Mouse (Mus musculus) heart, embryonic 13.5 days (tissue): ENCODE results near the gene Rccd1. TPM values are rescaled to one million over a fixed set of nuclear protein-coding genes. Genes with fewer than 3 reads are reported as not detected.
A peak's percentile ranks its signal among the peaks of the same experiment; 100 is the strongest.

Experiments used
- ATAC-seq: fragments of 200-750 bp; cut with Nextera tagmentation; 2 replicates; pipeline ENCODE4 v1.8.0; 2017; ENCODE audit warnings: moderate TSS enrichment; ENCODE audit not compliant: insufficient number of reproducible peaks, low FRiP score, low TSS enrichment; ENCODE audit errors: extremely low read depth
- H3K27ac ChIP-seq: fragments of 300-500 bp; sonication (generic); replicated peaks from 2 replicates; pipeline ENCODE4 v1.5.1; 2015; ENCODE audit warnings: moderate library complexity, mild to moderate bottlenecking, inconsistent platforms
- H3K27me3 ChIP-seq: fragments of 300-500 bp; sonication (generic); replicated peaks from 2 replicates; pipeline ENCODE4 v1.6.1; 2015; ENCODE audit warnings: mild to moderate bottlenecking, inconsistent platforms
- H3K36me3 ChIP-seq: fragments of 300-500 bp; sonication (generic); 2 replicates; pipeline ENCODE4 v1.6.1; 2015; ENCODE audit warnings: mild to moderate bottlenecking, inconsistent platforms
- H3K4me1 ChIP-seq: fragments of 300-500 bp; sonication (generic); 2 replicates; pipeline ENCODE4 v1.6.1; 2015; ENCODE audit warnings: inconsistent platforms
- H3K4me2 ChIP-seq: fragments of 300-500 bp; sonication (generic); 2 replicates; pipeline ENCODE4 v1.6.1; 2015; ENCODE audit warnings: inconsistent platforms, mild to moderate bottlenecking, moderate library complexity
- H3K4me3 ChIP-seq: fragments of 300-500 bp; sonication (generic); 2 replicates; pipeline ENCODE4 v1.5.1; 2015; ENCODE audit warnings: moderate library complexity, mild to moderate bottlenecking, inconsistent platforms
- H3K9ac ChIP-seq: fragments of 300-500 bp; sonication (generic); 2 replicates; pipeline ENCODE4 v1.6.1; 2015; ENCODE audit warnings: inconsistent platforms, mild to moderate bottlenecking, moderate library complexity
- H3K9me3 ChIP-seq: fragments of 300-500 bp; sonication (generic); 2 replicates; pipeline ENCODE4 v1.6.1; 2016; ENCODE audit warnings: inconsistent platforms
- WGBS: fragments of 180-500 bp; shearing (Covaris S2); methylation state at CpG from one replicate; pipeline ENCODE4 v1.1.7; 2015; ENCODE audit warnings: mixed read lengths; 5-methylcytosine and 5-hydroxymethylcytosine counted together
- polyA plus RNA-seq: library from polyadenylated mRNA; unstranded; fragments of >200 nt; fragmentation: Nextera tagmentation; extraction: Ambion mirVana; gene quantifications from 2 replicates; pipeline ENCODE4 v1.2.1, GENCODE M21; 2015

The Rccd1 gene
- polyA plus RNA-seq, 1 experiment from 2014 or later: 7.3 TPM

DNA sequence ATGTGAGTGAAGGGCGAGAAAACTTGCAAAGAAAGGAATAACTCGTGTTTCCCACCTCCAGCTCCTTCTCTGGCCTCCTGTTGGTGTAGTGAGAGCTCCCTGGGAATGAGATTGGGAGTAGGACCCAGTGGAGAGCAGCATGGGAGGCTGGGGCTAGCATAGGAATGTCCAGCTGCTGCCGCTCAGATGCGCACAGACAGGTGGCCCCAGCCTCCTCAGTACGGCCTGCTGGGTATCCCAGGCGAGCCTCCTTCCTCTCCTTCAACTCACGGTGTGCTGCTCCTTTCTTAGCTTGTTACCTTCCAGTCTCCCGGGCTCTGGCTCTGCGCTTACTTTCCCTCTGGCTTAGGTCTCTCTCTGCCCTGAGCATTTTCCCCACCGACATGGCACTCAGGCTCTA is 44.2 kb downstream of the Rccd1 start:
- Histone ChIP-seq H3K27me3 (no peaks in the 10 kb centered on the region), H3K36me3 (peaks cover 90% of the 10 kb centered on the region), H3K9ac (no peak overlapping the region), H3K4me2 (no peak overlapping the region), H3K4me3 (no peak overlapping the region), H3K9me3 (peaks cover 3% of the 10 kb centered on the region), H3K4me1 (peaks cover 3% of the 10 kb centered on the region; the same call in 1 of the 2 replicates), H3K27ac (no peak overlapping the region)
- WGBS: 80% methylated on average over 10 of the region's 10 CpGs
- ATAC-seq: no peak

DNA sequence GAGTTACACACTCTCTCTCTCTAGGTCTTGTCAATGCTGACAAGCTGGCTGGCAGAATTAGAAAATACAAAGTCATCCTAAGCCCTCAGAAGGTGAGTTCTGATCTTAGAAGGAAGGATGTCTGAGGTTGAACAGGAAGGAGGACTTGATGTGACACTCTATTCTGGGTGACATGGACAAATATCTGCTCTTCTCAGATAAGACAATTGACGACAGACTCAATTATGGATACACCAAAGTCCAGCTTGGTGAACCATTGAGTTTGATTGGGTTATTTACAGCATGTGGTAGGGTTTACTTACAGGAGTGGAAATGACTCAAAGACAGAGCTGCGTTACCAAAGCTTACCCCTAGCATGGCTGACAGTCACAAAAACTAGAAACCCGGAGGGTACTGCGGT is 47.9 kb downstream of the Rccd1 start:
- H3K4me1 ChIP-seq: peaks cover 4% of the 10 kb centered on the region
- H3K9ac ChIP-seq: no peak overlapping the region
- ATAC-seq: no peak
- H3K9me3 ChIP-seq: peaks cover 14% of the 10 kb centered on the region
- whole genome bisulfite sequencing: 86% methylated on average over 4 of the region's 4 CpGs
- no peak overlapping the region for H3K4me3 ChIP-seq
- no peaks in the 10 kb centered on the region for H3K27me3 ChIP-seq
- no peak overlapping the region for H3K27ac ChIP-seq
- peaks cover 89% of the 10 kb centered on the region for H3K36me3 ChIP-seq
- H3K4me2 ChIP-seq: no peak overlapping the region

DNA sequence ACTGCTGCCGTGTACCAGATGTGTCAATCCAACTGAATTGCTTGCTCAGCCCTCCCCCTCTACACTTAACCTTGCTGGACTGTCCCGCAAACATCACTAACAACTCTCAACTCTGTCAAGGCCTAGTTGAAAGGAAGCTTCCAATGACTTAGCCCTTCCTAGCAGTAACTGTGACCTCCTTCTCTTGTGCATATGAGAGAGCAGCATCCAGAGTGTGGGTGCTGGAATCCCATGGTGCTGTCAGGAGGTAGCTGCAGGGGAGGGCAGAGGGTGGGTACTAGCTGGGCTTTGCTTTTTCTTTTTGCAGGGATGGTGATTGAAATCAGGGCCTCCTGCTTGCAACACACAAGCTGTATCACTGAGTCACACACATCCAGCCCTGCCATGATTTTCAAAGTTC is 50.8 kb downstream of the Rccd1 start:
- ATAC-seq: no peak
- peaks cover 24% of the 10 kb centered on the region for H3K4me1 ChIP-seq
- peaks cover 66% of the 10 kb centered on the region for H3K36me3 ChIP-seq
- H3K27me3 ChIP-seq: no peaks in the 10 kb centered on the region
- H3K9ac ChIP-seq: no peak overlapping the region
- H3K4me2 ChIP-seq: no peak overlapping the region
- no peak overlapping the region for H3K4me3 ChIP-seq
- no peak overlapping the region for H3K27ac ChIP-seq
- WGBS: 83% methylated on average over 2 of the region's 2 CpGs
- peaks cover 14% of the 10 kb centered on the region for H3K9me3 ChIP-seq

DNA sequence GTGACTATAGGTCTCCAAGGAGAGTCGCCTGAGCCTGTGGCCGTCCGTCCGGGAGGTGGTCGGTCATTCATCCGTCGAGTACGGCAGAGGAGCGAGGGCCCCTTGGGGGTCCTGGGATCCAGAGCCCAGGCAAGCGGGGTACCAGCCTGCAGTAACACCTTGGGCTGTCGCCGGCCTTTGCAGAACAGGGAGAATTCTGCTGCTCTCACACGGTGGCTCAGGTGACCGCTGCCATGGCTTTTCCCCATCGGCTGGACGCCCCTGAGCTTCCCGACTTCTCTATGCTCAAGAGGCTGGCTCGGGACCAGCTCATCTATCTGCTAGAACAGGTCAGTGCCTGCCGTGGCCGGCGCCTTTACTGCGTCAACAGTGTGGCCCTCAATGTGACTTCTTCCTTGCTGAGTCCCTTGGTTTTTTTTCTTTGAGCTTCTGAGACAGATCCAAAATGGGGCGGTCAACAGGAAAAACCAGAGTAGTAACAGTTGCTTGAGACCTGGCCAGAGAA is 54.5 kb downstream of the Rccd1 start:
- Histone ChIP-seq H3K27ac (peak overlapping the region; percentile 81), H3K27me3 (no peaks in the 10 kb centered on the region), H3K36me3 (peaks cover 58% of the 10 kb centered on the region), H3K4me1 (peaks cover 31% of the 10 kb centered on the region), H3K4me2 (peak overlapping the region; percentile 93), H3K4me3 (peak overlapping the region; percentile 83), H3K9me3 (peaks cover 9% of the 10 kb centered on the region), H3K9ac (peak overlapping the region; percentile 88)
- no peak for ATAC-seq
- WGBS: under 1% methylated on average over 23 of the region's 23 CpGs

DNA sequence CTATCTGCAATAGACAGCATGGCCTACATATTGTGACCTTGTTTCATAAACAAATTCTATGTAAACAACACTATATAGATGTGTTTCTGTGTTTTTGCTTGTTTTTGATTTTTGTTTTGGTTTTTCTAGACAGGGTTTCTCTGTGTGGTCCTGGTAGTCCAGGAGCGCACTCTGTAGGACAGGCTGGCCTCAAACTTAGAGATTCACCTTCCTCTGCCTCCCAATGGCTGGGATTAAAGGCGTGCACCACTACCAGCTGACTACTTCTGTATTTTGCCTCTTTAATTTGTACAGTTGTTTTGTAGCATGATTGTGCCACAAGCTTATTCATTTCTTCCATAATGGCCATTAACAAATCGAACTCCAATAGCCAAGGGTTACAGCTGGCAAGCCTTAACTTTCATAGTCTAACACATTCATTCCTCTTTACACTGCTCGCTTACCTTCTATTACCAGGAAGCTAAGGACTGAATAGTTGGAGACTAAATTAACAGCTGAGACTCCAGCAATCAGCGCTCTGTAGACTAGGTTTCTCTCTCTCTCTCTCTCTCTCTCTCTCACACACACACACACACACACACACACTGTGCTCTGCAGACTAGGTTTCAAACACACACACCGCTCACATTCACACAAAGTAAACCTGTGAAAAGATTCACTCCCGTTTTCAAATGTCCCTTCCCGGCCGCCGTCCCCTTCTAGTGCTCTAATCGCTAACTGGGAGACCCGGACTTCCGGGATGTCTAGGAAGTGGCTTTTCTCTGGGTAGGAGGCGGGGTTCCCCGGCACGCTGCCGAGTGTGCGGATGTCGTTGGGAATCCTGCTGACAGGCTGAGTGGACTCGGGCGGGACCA is 55.1 kb downstream of the Rccd1 start, which contains the start of gene Vps33b:
Vps33b (plus strand) TSS at position 753 of the 854 bp plus-strand sequence.
- Histone ChIP-seq H3K36me3 (peaks cover 58% of the 10 kb centered on the region), H3K9me3 (peaks cover 2% of the 10 kb centered on the region; the same call in 1 of the 2 replicates), H3K27ac (peak within 1 kb of the TSS; percentile 81), H3K4me1 (peaks cover 31% of the 10 kb centered on the region), H3K27me3 (no peaks in the 10 kb centered on the region), H3K9ac (peak within 1 kb of the TSS; percentile 88), H3K4me2 (peak within 1 kb of the TSS; percentile 93), H3K4me3 (peak within 1 kb of the TSS; percentile 83)
- 4% methylated on average over 21 of the region's 21 CpGs for WGBS
- peak; percentile 71 for ATAC-seq

DNA sequence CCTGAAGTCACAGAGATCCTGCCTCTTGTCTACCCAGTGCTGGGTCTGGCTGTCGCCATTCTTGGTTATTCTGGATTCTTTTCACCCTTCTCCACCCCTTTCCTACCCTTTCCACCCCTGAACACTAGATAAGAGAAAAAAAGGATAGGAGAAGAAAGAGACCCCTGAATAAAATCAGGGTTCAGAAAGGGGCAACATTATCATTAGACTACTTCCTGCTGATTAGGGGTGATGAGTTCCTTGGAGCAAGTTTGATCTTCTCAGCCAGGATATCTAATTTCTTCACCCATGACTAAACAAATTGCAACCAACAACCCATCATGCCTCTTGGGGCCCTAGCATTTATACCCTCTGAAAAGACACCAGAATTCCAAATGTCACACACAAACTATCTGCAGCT is 56.5 kb downstream of the Rccd1 start:
- ATAC-seq: no peak
- 80% methylated on average over 1 of the region's 1 CpGs for WGBS
- Histone ChIP-seq H3K4me1 (peaks cover 34% of the 10 kb centered on the region), H3K4me2 (no peak overlapping the region), H3K27me3 (no peaks in the 10 kb centered on the region), H3K27ac (no peak overlapping the region), H3K9me3 (no peaks in the 10 kb centered on the region), H3K4me3 (no peak overlapping the region), H3K9ac (no peak overlapping the region), H3K36me3 (peaks cover 55% of the 10 kb centered on the region)

DNA sequence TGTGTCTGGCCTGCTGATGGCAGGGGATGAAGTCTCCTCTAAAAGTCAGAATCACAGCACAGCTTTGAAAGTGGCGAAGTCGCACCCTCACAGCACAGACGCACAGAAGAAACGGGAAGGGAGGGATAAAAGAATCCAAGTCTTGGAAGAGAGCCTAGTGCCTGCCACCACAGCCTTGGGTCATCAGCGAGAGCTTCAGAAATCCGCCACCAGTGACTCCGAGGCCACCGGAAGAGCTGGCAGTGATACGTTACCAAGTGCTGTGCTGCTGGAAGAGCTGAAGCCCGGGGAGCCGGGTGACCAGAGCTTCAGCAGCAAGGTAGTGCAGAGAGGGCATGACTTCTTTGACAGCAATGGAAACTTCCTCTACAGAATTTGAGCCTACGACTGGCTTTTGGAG is 59.6 kb downstream of the Rccd1 start:
- Histone ChIP-seq H3K36me3 (peaks cover 44% of the 10 kb centered on the region), H3K9me3 (no peaks in the 10 kb centered on the region), H3K4me1 (peaks cover 32% of the 10 kb centered on the region), H3K4me2 (no peak overlapping the region), H3K27ac (no peak overlapping the region), H3K9ac (no peak overlapping the region), H3K4me3 (no peak overlapping the region), H3K27me3 (peaks cover 9% of the 10 kb centered on the region)
- WGBS: 88% methylated on average over 12 of the region's 12 CpGs
- no peak for ATAC-seq

DNA sequence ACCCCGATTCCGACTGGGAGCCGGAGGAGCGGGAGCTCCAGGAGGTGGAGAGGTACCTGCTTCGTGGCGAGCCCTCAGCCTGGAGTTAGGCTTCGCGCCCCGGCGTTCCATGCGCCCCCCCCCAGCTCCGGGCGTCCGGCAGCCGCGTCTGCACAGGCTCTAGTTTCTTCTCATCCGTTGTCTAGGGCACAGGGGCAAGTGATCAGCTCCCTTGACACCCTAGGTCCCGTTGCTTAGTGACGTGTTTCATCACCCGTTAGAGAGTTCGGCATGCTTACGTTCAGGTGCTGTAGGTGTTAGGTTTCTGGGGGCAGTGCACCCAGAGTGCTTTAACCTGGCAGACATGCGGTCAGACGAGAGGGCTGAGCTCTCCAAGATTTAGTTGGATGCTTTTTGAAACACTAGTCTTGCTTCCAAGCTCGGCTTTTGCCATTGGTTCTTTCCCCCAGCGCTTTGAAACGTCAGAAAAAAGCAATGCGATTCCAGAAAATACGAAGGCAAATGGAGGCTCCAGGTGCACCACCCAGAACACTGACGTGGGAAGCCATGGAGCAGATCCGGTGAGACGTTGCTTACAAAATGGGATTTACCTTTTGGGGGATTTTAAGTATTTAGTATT is 62.8 kb downstream of the Rccd1 start:
- under 1% methylated on average over 32 of the region's 32 CpGs for WGBS
- Histone ChIP-seq H3K4me2 (peak overlapping the region; percentile 94), H3K27me3 (peaks cover 38% of the 10 kb centered on the region), H3K4me1 (peaks cover 18% of the 10 kb centered on the region), H3K36me3 (peaks cover 34% of the 10 kb centered on the region), H3K9me3 (no peaks in the 10 kb centered on the region), H3K27ac (peak overlapping the region; percentile 81), H3K9ac (peak overlapping the region; percentile 92), H3K4me3 (peak overlapping the region; percentile 94)
- 0 out of 2 replicates have a peak, but pooled peaks have one; percentile 37 for ATAC-seq

DNA sequence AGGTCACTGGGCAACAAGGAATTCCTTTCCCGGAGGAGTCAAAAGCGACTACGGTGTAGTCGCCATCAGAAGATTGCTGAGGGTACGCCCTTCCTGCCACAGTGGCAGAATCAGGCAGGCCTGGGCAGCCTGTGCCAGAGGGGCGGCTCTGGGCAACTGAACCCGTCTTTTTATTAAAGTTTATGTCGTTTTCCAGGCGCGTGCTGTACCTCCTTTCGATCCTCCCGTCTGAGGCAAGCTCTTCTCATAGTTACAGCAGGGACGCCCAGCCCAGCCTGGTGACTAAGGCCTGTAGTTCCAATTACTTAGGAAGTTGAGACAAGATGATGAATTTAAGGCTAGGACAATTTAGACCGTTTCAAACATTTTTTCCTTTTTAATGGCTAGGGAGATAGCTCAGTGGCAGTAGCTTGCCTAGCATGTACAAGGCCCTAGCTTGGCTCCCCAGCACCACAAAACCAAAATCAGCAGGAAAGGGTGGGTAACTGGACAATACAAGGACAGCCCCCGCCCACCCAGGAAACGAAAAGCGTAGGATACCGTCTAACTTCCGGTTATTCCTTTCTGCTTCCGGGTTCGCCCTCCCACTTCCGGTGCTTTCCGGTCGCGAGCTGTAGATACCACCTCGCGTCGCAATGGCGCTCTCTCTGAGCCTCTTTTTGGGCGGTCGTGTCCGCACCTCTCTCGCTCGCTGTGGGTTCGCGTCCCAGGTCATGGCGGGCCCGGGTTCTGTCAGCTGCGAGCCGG is 63.5 kb downstream of the Rccd1 start, which contains the start of gene Ngrn:
Ngrn (plus strand) TSS at position 591 of the 747 bp plus-strand sequence.
- H3K9ac ChIP-seq: peak within 1 kb of the TSS; percentile 92
- peaks cover 18% of the 10 kb centered on the region for H3K4me1 ChIP-seq
- peak within 1 kb of the TSS; percentile 94 for H3K4me2 ChIP-seq
- H3K4me3 ChIP-seq: peak within 1 kb of the TSS; percentile 94
- H3K36me3 ChIP-seq: peaks cover 27% of the 10 kb centered on the region
- H3K27me3 ChIP-seq: peaks cover 41% of the 10 kb centered on the region
- peak; percentile 59 for ATAC-seq
- peak within 1 kb of the TSS; percentile 81 for H3K27ac ChIP-seq
- 24% methylated on average over 40 of the region's 40 CpGs for WGBS
- H3K9me3 ChIP-seq: no peaks in the 10 kb centered on the region

DNA sequence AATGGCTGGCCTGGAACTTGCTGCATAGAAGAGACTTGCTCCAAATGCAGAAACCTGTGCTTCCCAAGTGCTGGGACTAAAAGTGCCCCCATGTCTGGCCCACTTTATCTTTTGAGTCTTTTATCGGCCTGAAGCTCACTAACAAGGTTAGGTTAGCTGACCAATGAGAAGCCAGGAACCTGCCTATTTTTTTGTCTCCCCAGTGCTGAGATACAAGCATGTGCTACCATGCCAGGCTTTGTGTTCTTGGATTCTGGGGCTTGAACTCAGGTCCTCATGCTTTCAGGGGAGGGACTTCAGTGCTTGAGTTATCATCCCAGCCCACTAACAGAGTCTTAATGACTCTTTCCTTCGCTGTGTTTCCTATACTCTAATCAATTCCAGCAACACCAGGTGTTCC is 66.5 kb downstream of the Rccd1 start:
- no peaks in the 10 kb centered on the region for H3K36me3 ChIP-seq
- H3K9ac ChIP-seq: no peak overlapping the region
- H3K4me3 ChIP-seq: no peak overlapping the region
- peaks cover 58% of the 10 kb centered on the region for H3K27me3 ChIP-seq
- H3K9me3 ChIP-seq: no peaks in the 10 kb centered on the region
- ATAC-seq: no peak
- no peak overlapping the region for H3K27ac ChIP-seq
- peaks cover 15% of the 10 kb centered on the region for H3K4me1 ChIP-seq
- 47% methylated on average over 2 of the region's 2 CpGs for WGBS
- H3K4me2 ChIP-seq: no peak overlapping the region

DNA sequence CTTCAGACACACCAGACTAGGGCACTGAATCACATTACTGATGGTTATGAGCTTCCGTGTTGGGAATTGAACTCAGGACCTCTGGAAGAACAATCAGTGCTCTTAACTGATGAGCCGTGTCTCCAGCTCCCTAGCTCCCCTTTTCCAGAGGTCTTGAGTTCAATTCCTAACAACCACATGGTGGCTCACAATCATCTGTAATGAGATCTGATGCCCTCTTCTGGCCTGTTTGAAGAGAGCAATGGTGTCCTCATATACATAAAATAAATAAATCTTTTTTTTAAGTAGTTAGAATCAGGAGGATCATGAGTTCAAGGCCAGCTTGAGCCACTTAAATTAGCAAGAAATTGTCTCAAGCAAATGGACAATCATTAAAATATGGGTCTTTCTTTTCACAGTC is 68.3 kb downstream of the Rccd1 start:
- no peaks in the 10 kb centered on the region for H3K9me3 ChIP-seq
- no peak overlapping the region for H3K4me3 ChIP-seq
- H3K4me2 ChIP-seq: no peak overlapping the region
- H3K4me1 ChIP-seq: peaks cover 7% of the 10 kb centered on the region; the same call in 1 of the 2 replicates
- no peaks in the 10 kb centered on the region for H3K36me3 ChIP-seq
- no peak overlapping the region for H3K9ac ChIP-seq
- H3K27ac ChIP-seq: no peak overlapping the region
- WGBS: 58% methylated on average over 2 of the region's 2 CpGs
- ATAC-seq: no peak
- peaks cover 58% of the 10 kb centered on the region for H3K27me3 ChIP-seq
